Mouse (Mus musculus) cortical plate, adult 2 months (tissue): ENCODE results near the gene 1810049J17Rik. TPM values are rescaled to one million over a fixed set of nuclear protein-coding genes. Genes with fewer than 3 reads are reported as not detected.

Experiments used
- H3K27ac ChIP-seq: fragments of 200-500 bp; 2 replicates; pipeline ENCODE4 v1.5.1; 2012; ENCODE audit warnings: low read length, control low read depth, inconsistent platforms; ENCODE audit not compliant: insufficient read depth
- H3K4me1 ChIP-seq: fragments of 200-500 bp; 2 replicates; pipeline ENCODE4 v1.6.1; 2011; ENCODE audit warnings: low read length; ENCODE audit not compliant: control insufficient read depth, insufficient read depth
- H3K4me3 ChIP-seq: fragments of 200-500 bp; 2 replicates; pipeline ENCODE4 v1.5.1; 2011; ENCODE audit warnings: mild to moderate bottlenecking, low read length, control low read depth; ENCODE audit not compliant: insufficient read depth
- CTCF ChIP-seq: fragments of 200-500 bp; IDR thresholded peaks from 2 replicates; pipeline ENCODE4 v1.5.1; 2011; ENCODE audit warnings: mild to moderate bottlenecking, control low read depth, low read length; ENCODE audit not compliant: insufficient read depth; ENCODE audit errors: extremely low read depth
- POLR2A ChIP-seq: fragments of 200-500 bp; IDR thresholded peaks from 2 replicates; pipeline ENCODE4 v1.6.1; 2011; ENCODE audit warnings: mild to moderate bottlenecking, low read length, control low read depth; ENCODE audit not compliant: insufficient read depth; ENCODE audit errors: extremely low read depth
- polyA plus RNA-seq: library from polyadenylated mRNA; depleted of rRNA; stranded (reverse); fragments of >200 nt; gene quantifications from 2 replicates; pipeline ENCODE4 v1.2.3, GENCODE M21; 2012

Gene 1810049J17Rik
- polyA plus RNA-seq, 1 experiment: not detected

GRCm38 (mm10) chr15:12314584-12314983 lies 7.1 kb downstream of the 1810049J17Rik start:
- Histone ChIP-seq H3K27ac (no peak overlapping the region), H3K4me1 (no peaks in the 10 kb centered on the region), H3K4me3 (no peak overlapping the region)
- TF ChIP-seq CTCF (no peak), POLR2A (no peak)

- no peaks in the 10 kb centered on the region for H3K4me1 ChIP-seq
- no peak for TF ChIP-seq POLR2A
- TF ChIP-seq CTCF: no peak
- no peak overlapping the region for H3K27ac ChIP-seq
- no peak overlapping the region for H3K4me3 ChIP-seq
These were observed 8.4 kb downstream of the 1810049J17Rik start for GRCm38 (mm10) chr15:12313255-12313654.

- no peaks in the 10 kb centered on the region for H3K4me1 ChIP-seq
- no peak overlapping the region for H3K27ac ChIP-seq
- no peak for TF ChIP-seq CTCF
- TF ChIP-seq POLR2A: no peak
These were observed 10.2 kb downstream of the 1810049J17Rik start for GRCm38 (mm10) chr15:12311465-12311864.

GRCm38 (mm10) chr15:12310676-12311075 lies 11.0 kb downstream of the 1810049J17Rik start:
- Histone ChIP-seq H3K4me3 (no peak overlapping the region), H3K4me1 (no peaks in the 10 kb centered on the region), H3K27ac (no peak overlapping the region)
- TF ChIP-seq CTCF (no peak), POLR2A (no peak)

More at GRCm38 (mm10) chr15:12311465-12311864, 10.2 kb downstream of the 1810049J17Rik start:
- H3K4me3 ChIP-seq: no peak overlapping the region

GRCm38 (mm10) chr15:12308539-12308938 lies 13.2 kb downstream of the 1810049J17Rik start:
- TF ChIP-seq POLR2A (no peak), CTCF (no peak)
- no peak overlapping the region for H3K4me3 ChIP-seq
- no peaks in the 10 kb centered on the region for H3K4me1 ChIP-seq
- no peak overlapping the region for H3K27ac ChIP-seq

- H3K4me3 ChIP-seq: no peak overlapping the region
- no peak overlapping the region for H3K27ac ChIP-seq
- TF ChIP-seq POLR2A: no peak
- no peak for TF ChIP-seq CTCF
- H3K4me1 ChIP-seq: no peaks in the 10 kb centered on the region
These were observed 14.6 kb downstream of the 1810049J17Rik start for GRCm38 (mm10) chr15:12307114-12307513.

GRCm38 (mm10) chr15:12306188-12307071 lies 15.3 kb downstream of the 1810049J17Rik start:
- TF ChIP-seq CTCF: no peak
- no peak for TF ChIP-seq POLR2A
- no peak overlapping the region for H3K4me3 ChIP-seq

GRCm38 (mm10) chr15:12301771-12302170 lies 19.9 kb downstream of the 1810049J17Rik start:
- Histone ChIP-seq H3K27ac (no peak overlapping the region), H3K4me1 (no peaks in the 10 kb centered on the region), H3K4me3 (no peak overlapping the region)
- TF ChIP-seq POLR2A (no peak), CTCF (no peak)

More at GRCm38 (mm10) chr15:12306188-12307071, 15.3 kb downstream of the 1810049J17Rik start:
- Histone ChIP-seq H3K4me1 (no peaks in the 10 kb centered on the region), H3K27ac (no peak overlapping the region)

- no peak overlapping the region for H3K27ac ChIP-seq
- no peaks in the 10 kb centered on the region for H3K4me1 ChIP-seq
- H3K4me3 ChIP-seq: no peak overlapping the region
- no peak for TF ChIP-seq POLR2A
- no peak for TF ChIP-seq CTCF
These were observed 23.4 kb downstream of the 1810049J17Rik start for GRCm38 (mm10) chr15:12298231-12298737.

- Histone ChIP-seq H3K4me1 (no peaks in the 10 kb centered on the region), H3K27ac (no peak overlapping the region), H3K4me3 (no peak overlapping the region)
- no peak for TF ChIP-seq CTCF
- TF ChIP-seq POLR2A: no peak
These were observed 25.5 kb downstream of the 1810049J17Rik start for GRCm38 (mm10) chr15:12296228-12296627.
